16 mouse cellular contexts compared by ENCODE assay signal in genomic region chr17:87641006-87641405, GRCm38 (mm10). TPM values are rescaled to one million over a fixed set of nuclear protein-coding genes. Genes with fewer than 3 reads are reported as not detected.
DNase-seq lines count a peak whose midpoint lies in the region; TF ChIP-seq lines count a peak whose summit lies in the region.
"Had no signal": no experiment of that assay in that cellular context is flagged by ENCODE, and none has a peak within 500 bp of the region (broad histone marks: within the 10 kb centered on the region; RNA-seq: fewer than 3 reads in every experiment).

No protein-coding gene starts in this region.

- H3K27me3 ChIP-seq in testis, adult 2 months (ENCODE audit: control insufficient read depth, insufficient read depth, low read length): no peaks in the 10 kb centered on the region
- H3K27me3 ChIP-seq in small intestine, adult 2 months (ENCODE audit: control insufficient read depth, insufficient read depth, low read length): no peaks in the 10 kb centered on the region
- peaks cover 38% of the 10 kb centered on the region for H3K27me3 ChIP-seq in limb, embryonic 10.5 days (ENCODE audit: low read depth, poor library complexity, severe bottlenecking)

- no peaks in the 10 kb centered on the region for H3K36me3 ChIP-seq in testis, adult 2 months (ENCODE audit: control insufficient read depth, insufficient read depth, low read length)
- H3K36me3 ChIP-seq in small intestine, adult 2 months (ENCODE audit: control insufficient read depth, insufficient read depth, low read length): peaks cover 70% of the 10 kb centered on the region
- no peaks in the 10 kb centered on the region for H3K36me3 ChIP-seq in limb, embryonic 10.5 days
- H3K36me3 ChIP-seq: forebrain, embryonic 12.5 days; heart, embryonic 13.5 days; hindbrain, embryonic 12.5 days had no signal

- no peaks in the 10 kb centered on the region for H3K9me3 ChIP-seq in limb, embryonic 10.5 days (replicated peaks)
- H3K9me3 ChIP-seq: embryonic facial prominence, embryonic 13.5 days; forebrain, embryonic 12.5 days; heart, embryonic 13.5 days; hindbrain, embryonic 12.5 days had no signal

- no peak overlapping the region for H3K27ac ChIP-seq in testis, adult 2 months (ENCODE audit: control insufficient read depth, insufficient read depth, low read depth, low read length)
- H3K27ac ChIP-seq in small intestine, adult 2 months (ENCODE audit: insufficient read depth, low read depth, low read length): peak overlapping the region; percentile 50
- H3K27ac ChIP-seq in limb, embryonic 10.5 days: no peak overlapping the region
- H3K27ac ChIP-seq: embryonic facial prominence, embryonic 13.5 days; forebrain, embryonic 12.5 days; heart, embryonic 13.5 days; hindbrain, embryonic 12.5 days had no signal

- 46% methylated on average over 12 of the region's 12 CpGs for WGBS in small intestine, adult 2 months
- 88% methylated on average over 12 of the region's 12 CpGs for WGBS in limb, embryonic 10.5 days

- peaks cover 3% of the 10 kb centered on the region for H3K4me1 ChIP-seq in testis, adult 2 months (ENCODE audit: control insufficient read depth, insufficient read depth, low read length)
- peaks cover 2% of the 10 kb centered on the region; the same call in 1 of the 2 replicates for H3K4me1 ChIP-seq in small intestine, adult 2 months (ENCODE audit: control insufficient read depth, insufficient read depth, insufficient read length, low read length)
- peaks cover 10% of the 10 kb centered on the region for H3K4me1 ChIP-seq in limb, embryonic 10.5 days

- peak; percentile 23 to 42 for DNase-seq in cerebellum, postnatal 25 days
- DNase-seq in cerebellum, adult 9-11 months: no peak
- DNase-seq in testis, postnatal 14 days (ENCODE audit: low spot score): no peak
- DNase-seq in limb, embryonic 10.5 days (ENCODE audit: low spot score): no peak
- DNase-seq: adrenal gland, adult 2 months; adrenal gland, postnatal 25 days; forebrain, postnatal 0 days; gastrocnemius, postnatal 36 days; heart, adult 11 months; heart, postnatal 36 days had no signal

- TF ChIP-seq POLR2A in testis, adult 2 months (IDR thresholded peaks at IDR 0.05; ENCODE audit: control insufficient read depth, low read depth, low read length): no peak
- TF ChIP-seq POLR2A in small intestine, adult 2 months (IDR thresholded peaks at IDR 0.05; ENCODE audit: low read depth, low read length): no peak

- H3K4me3 ChIP-seq in testis, adult 2 months (ENCODE audit: control insufficient read depth, low read depth, low read length): peak overlapping the region; percentile 65
- H3K4me3 ChIP-seq in small intestine, adult 2 months (ENCODE audit: low read depth, low read length): peak overlapping the region; percentile 89
- no peak overlapping the region for H3K4me3 ChIP-seq in limb, embryonic 10.5 days
- H3K4me3 ChIP-seq: embryonic facial prominence, embryonic 13.5 days; forebrain, embryonic 12.5 days; heart, embryonic 13.5 days; hindbrain, embryonic 12.5 days had no signal

- TF ChIP-seq CTCF in testis, adult 2 months (IDR thresholded peaks at IDR 0.05; ENCODE audit: control insufficient read depth, insufficient read depth, insufficient replicate concordance, low read depth, low read length): no peak
- TF ChIP-seq CTCF in small intestine, adult 2 months (IDR thresholded peaks at IDR 0.05; ENCODE audit: extremely low read depth, insufficient read length, insufficient replicate concordance, low read depth, low read length): no peak

RNA-seq across cellular contexts. Expression of gene Epcam, which starts 5.2 kb away (rescaled TPM):
- 17.8 and 20.2 TPM in 2 replicates for polyA plus RNA-seq in testis, adult 2 months (2012; rRNA removed)
- 511 and 1,756 TPM in 2 replicates for polyA plus RNA-seq in small intestine, adult 2 months (2012; rRNA removed)
- 48.6 and 54.2 TPM in 2 replicates for polyA plus RNA-seq in limb, embryonic 10.5 days (2016; fragmentation: Nextera tagmentation; extraction: Ambion mirVana)
- polyA plus RNA-seq: adrenal gland, adult 2 months had no signal

RNA-seq across cellular contexts. Expression of gene Msh2, which starts 31.1 kb away (rescaled TPM):
- 3.0 and 4.0 TPM in 2 replicates for polyA plus RNA-seq in testis, adult 2 months (2012; rRNA removed)
- 1.4 and 2.5 TPM in 2 replicates for polyA plus RNA-seq in small intestine, adult 2 months (2012; rRNA removed)
- polyA plus RNA-seq in limb, embryonic 10.5 days (2016; fragmentation: Nextera tagmentation; extraction: Ambion mirVana): 120 and 130 TPM in 2 replicates

Comparison
In these comparisons a context has a peak if more than half of its experiments do, and no peak if none do; other contexts are left out.
1. DNase-seq: peak in cerebellum, postnatal 25 days (2 of 2); none in cerebellum, adult 9-11 months (single experiment), testis, postnatal 14 days (single experiment) and limb, embryonic 10.5 days (single experiment).
2. RNA of gene Msh2, which starts 31.1 kb away (polyA plus RNA-seq): 120 to 130 TPM in limb, embryonic 10.5 days; 3.0 to 4.0 TPM in testis, adult 2 months and 1.4 to 2.5 TPM in small intestine, adult 2 months; every median in the first group is over 10 times any median in the second.